Mouse (Mus musculus): Measurements from ENCODE around the gene Pik3r1.

The Pik3r1 gene

GRCm38 (mm10) chr13:101767013-101767808 lies 806 bp downstream of the Pik3r1 start:
- peak in 1 of 2 experiments; percentile 12 for DNase-seq (ENCODE audit: low read depth in 1 of 2, low spot score in 2 of 2)

- no peak for DNase-seq (ENCODE audit: low read depth in 1 of 2, low spot score in 2 of 2)
These were observed 1.4 kb downstream of the Pik3r1 start for GRCm38 (mm10) chr13:101766605-101767012.

GRCm38 (mm10) chr13:101765976-101766375 lies 2.0 kb downstream of the Pik3r1 start:
- DNase-seq (ENCODE audit: low read depth in 1 of 2, low spot score in 2 of 2) = no peak

- no peak for DNase-seq (ENCODE audit: low read depth in 1 of 2, low spot score in 2 of 2)
These were observed 3.9 kb downstream of the Pik3r1 start for GRCm38 (mm10) chr13:101764111-101764510.

- DNase-seq (ENCODE audit: low read depth in 1 of 2, low spot score in 2 of 2) = no peak
These were observed 4.3 kb downstream of the Pik3r1 start for GRCm38 (mm10) chr13:101763676-101764075.

GRCm38 (mm10) chr13:101763149-101763548 lies 4.9 kb downstream of the Pik3r1 start:
- DNase-seq (ENCODE audit: low read depth in 1 of 2, low spot score in 2 of 2) = no peak

- DNase-seq (ENCODE audit: low read depth in 1 of 2, low spot score in 2 of 2) = no peak
These were observed 6.4 kb downstream of the Pik3r1 start for GRCm38 (mm10) chr13:101761617-101762016.

GRCm38 (mm10) chr13:101760953-101761352 lies 7.1 kb downstream of the Pik3r1 start:
- no peak for DNase-seq (ENCODE audit: low read depth in 1 of 2, low spot score in 2 of 2)

- no peak for DNase-seq (ENCODE audit: low read depth in 1 of 2, low spot score in 2 of 2)
These were observed 7.9 kb downstream of the Pik3r1 start for GRCm38 (mm10) chr13:101760001-101760687.

GRCm38 (mm10) chr13:101759281-101759871 lies 8.6 kb downstream of the Pik3r1 start:
- no peak for DNase-seq (ENCODE audit: low read depth in 1 of 2, low spot score in 2 of 2)

GRCm38 (mm10) chr13:101757801-101758422 lies 10.1 kb downstream of the Pik3r1 start:
- DNase-seq (ENCODE audit: low read depth in 1 of 2, low spot score in 2 of 2) = no peak

GRCm38 (mm10) chr13:101755228-101755627 lies 12.8 kb downstream of the Pik3r1 start:
- no peak for DNase-seq (ENCODE audit: low read depth in 1 of 2, low spot score in 2 of 2)

- no peak for DNase-seq (ENCODE audit: low read depth in 1 of 2, low spot score in 2 of 2)
These were observed 14.4 kb downstream of the Pik3r1 start for GRCm38 (mm10) chr13:101753639-101754038.

GRCm38 (mm10) chr13:101751816-101752215 lies 16.2 kb downstream of the Pik3r1 start:
- no peak for DNase-seq (ENCODE audit: low read depth in 1 of 2, low spot score in 2 of 2)

- no peak for DNase-seq (ENCODE audit: low read depth in 1 of 2, low spot score in 2 of 2)
These were observed 21.9 kb downstream of the Pik3r1 start for GRCm38 (mm10) chr13:101746012-101746595.

- DNase-seq (ENCODE audit: low read depth in 1 of 2, low spot score in 2 of 2) = no peak
These were observed 23.1 kb downstream of the Pik3r1 start for GRCm38 (mm10) chr13:101744943-101745342.

- no peak for DNase-seq (ENCODE audit: low read depth in 1 of 2, low spot score in 2 of 2)
These were observed 24.0 kb downstream of the Pik3r1 start for GRCm38 (mm10) chr13:101744053-101744452.

- no peak for DNase-seq (ENCODE audit: low read depth in 1 of 2, low spot score in 2 of 2)
These were observed 24.8 kb downstream of the Pik3r1 start for GRCm38 (mm10) chr13:101743247-101743646.

- DNase-seq (ENCODE audit: low read depth in 1 of 2, low spot score in 2 of 2) = no peak
These were observed 25.4 kb downstream of the Pik3r1 start for GRCm38 (mm10) chr13:101742596-101742995.

- no peak for DNase-seq (ENCODE audit: low read depth in 1 of 2, low spot score in 2 of 2)
These were observed 26.3 kb downstream of the Pik3r1 start for GRCm38 (mm10) chr13:101741530-101742309.
